Mouse (Mus musculus): ENCODE data around the gene Plod3.

Gene Plod3

DNA sequence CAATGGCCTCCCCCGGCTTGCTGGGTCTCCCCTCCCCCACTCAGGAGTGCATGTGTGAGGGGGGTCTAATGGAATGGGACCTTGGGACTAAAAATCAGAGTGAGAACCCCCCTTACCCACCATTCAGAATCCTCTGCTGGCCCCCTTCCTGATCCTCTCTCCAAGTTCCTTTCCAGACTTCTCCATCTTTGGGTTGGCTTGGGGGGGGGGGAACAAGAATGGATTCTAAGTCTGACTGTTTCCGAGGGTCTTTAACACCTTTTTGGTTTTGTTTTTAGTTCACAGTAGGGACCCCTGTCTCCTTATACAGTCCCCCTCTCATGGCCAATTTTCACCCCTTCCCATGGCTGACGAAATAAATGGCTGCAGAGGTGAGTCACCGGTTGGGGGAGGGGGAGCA, 39.3 kb downstream of the Plod3 start, which contains the start of gene Vgf:
Gene Vgf, plus strand, starts transcription at position 301 of the 400 bp plus-strand sequence.
- DNase-seq = no peak

DNA sequence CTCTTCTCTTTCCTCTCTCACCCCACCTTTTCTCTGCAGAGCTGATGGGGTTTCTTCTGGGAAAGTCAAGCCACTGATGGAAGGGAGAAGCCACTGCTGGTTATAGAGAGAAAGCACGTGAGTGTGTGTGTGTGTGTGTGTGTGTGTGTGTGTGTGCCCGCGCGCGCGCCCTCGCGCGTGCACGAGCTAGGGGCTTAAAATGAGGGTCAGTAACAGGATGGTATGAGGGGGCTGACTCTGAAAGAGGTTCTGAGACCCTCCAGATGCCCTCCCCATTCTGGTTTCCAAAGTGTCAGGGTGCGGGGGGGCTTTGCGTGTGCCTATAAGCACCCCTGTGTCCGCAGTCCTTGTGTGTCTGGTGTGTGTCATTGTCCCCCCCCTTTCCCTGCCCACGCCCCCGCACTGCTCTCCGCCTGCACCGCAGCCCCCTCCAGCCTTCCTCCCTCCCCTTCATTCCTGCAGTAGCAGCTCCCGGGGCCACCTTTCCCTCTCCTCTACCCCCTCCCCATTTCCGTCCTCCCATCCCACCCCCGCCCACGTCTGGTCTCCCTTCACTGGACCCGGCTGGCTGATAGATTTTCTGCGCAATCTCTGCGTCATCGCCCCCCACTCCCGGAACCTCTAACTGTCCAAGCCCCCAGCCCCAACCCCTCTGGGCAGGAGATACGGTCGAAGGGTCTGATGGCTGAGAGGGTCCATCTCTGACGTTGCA, 41.9 kb downstream of the Plod3 start:
- no peak for DNase-seq

DNA sequence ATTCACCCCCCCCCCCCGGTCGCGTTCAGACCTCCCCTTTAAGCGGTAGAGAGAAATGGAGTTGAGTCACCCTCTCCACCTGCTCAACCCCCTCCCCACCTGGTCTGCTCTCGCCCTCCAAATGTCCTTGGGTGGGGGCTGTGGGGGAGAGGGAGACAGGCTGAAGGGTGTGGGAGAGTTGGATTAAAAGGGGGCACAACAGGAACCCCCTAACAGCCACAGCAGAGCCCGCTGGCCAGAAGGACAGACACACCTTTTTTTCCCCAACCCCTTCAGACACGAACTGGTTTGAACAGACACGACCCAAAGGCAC, 42.4 kb downstream of the Plod3 start:
- no peak for DNase-seq

DNA sequence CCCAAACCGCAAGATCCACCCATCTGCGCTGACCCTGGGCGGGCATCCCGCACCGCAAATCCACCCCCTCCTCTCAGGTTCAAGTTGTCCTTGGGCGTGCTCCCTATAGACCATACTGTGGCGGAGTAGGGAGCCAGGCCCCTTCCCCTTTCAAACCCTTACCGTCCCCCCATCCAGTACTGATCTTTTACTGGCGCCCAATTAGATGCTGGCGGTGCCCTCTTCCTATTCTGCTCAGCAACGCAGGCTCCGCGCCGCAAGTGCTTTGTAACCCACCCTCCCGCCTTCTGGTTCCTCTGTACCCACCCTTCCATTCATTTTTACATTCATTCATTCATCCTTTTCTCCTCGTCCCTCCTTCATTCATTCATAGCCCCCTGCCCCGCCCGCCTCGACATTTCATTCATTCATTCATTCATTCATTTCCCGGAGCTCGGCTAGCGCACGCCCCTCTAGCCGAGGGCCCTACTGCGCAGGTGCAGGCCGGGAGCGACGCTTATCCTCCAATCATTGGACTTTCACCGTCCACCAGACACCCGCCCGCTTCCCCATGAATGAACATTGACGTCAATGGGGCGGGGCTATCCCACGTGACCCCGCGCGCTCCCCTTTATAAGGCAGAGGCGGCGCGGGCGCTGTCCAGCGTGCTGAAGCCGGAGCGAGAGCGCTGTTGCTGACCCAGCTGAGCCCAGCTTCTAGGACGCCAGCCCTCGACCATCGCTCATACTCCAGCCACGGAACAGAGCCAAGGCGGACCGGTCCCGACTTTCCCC, 43.0 kb downstream of the Plod3 start:
- peak; percentile 93 for DNase-seq

DNA sequence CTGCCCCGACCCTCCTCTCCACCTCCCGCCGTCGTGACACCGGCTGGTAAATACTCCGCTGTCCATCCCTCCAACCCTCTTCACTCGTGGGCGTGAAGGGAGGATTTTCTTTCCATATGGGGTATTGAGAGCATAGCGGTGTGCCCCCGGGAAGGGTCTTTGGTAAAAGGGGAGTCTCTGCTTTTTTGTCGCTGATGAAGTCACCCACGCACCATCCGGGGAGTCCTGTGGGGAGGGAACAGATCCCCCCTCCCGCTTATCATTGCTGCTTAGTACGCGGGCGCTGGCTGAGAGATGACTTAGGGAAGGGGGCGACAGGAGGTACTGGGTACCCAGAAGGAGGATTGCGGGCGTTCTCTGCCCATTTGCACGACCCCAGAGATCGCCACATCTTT, 43.6 kb downstream of the Plod3 start:
- DNase-seq = no peak

DNA sequence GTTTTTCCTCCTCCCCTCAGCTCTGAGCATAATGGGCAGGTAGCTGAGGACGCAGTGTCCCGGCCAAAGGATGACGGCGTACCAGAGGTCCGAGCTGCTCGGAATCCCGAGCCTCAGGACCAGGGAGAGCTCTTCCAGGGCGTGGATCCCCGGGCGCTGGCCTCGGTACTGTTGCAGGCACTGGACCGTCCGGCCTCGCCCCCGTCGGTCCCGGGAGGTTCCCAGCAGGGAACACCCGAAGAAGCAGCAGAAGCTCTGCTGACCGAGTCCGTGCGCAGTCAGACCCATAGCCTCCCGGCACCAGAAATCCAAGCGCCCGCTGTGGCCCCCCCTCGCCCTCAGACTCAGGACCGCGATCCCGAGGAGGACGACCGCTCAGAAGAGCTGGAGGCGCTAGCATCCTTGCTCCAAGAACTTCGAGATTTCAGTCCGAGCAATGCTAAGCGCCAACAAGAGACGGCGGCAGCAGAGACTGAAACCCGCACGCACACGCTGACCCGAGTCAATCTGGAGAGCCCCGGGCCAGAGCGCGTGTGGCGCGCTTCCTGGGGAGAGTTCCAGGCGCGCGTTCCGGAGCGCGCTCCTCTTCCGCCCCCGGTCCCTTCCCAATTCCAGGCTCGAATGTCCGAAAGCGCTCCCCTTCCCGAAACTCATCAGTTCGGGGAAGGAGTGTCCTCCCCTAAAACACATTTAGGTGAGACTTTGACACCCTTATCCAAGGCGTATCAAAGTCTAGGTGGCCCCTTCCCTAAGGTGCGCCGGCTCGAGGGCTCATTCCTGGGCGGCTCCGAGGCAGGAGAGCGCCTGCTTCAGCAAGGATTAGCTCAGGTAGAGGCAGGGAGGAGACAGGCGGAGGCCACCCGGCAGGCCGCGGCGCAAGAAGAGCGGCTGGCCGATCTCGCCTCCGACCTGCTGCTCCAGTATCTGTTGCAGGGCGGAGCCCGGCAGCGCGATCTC, 44.5 kb downstream of the Plod3 start:
- DNase-seq = peak; percentile 19 to 24

DNA sequence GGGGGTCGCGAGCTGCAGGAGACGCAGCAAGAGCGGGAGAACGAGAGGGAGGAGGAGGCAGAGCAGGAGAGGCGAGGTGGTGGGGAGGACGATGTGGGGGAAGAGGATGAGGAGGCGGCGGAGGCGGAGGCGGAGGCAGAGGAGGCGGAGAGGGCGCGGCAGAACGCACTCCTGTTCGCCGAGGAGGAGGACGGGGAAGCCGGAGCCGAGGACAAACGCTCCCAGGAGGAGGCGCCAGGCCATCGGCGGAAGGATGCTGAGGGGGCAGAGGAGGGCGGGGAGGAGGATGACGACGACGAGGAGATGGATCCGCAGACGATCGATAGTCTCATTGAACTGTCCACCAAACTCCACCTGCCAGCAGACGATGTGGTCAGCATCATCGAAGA, 45.2 kb downstream of the Plod3 start:
- peak; percentile 26 to 32 for DNase-seq

DNA sequence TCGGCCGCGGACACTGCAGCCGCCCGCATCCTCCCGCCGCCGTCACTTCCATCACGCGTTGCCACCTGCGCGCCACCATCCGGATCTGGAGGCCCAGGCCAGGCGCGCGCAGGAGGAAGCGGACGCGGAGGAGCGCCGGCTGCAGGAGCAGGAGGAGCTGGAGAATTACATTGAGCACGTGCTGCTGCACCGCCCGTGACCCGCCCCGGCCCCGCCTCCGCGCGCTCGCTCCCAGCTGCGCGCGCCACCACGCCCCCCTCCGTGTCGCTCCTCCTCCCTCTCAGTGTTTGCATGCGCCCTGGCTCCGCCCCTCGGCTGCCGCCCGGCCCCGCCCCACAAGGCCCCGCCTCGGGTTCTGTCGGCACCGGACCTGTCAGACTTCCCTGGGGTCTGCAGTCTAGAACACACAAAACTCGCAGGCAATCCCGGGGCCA, 45.8 kb downstream of the Plod3 start:
- DNase-seq = peak; percentile 73 to 80

DNA sequence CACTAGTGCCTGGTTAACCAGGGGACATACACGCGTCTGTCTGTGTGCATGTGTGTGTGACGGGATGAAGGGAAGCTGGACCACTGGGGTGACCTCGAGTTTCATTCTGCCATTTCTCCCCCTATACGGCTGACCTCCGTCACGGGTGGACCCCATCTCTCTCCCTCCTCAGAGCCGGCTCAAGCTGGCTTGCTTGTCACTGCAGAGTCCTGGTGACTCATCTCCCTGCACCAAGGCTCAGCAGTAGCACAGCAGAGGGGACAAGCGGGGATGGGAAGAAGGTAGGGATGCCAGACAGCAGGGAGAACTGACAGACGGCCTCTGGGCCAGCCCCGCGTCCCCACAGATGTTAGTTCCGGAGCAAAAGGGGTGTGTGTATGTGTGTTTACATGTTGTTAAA, 49.4 kb downstream of the Plod3 start:
- no peak for DNase-seq

DNA sequence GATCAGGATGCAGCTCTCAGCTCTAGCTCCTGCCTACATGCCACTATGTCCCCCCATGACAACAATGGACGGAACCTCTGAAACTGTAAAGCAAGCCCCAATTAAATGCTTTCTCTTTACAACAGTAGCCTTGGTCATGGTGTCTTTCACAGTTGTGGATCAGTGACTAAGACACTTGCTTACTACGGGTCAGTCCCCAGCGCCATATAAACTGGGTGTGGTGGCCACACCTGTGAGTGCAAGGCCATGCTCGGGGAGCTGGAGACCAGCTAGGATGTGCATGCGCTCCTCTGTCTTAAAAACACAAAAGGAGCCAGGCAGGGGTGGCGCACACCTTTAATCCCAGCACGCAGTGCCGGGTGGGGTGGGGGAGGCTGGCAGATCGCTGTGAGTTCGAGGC, 52.6 kb downstream of the Plod3 start:
- DNase-seq = no peak

DNA sequence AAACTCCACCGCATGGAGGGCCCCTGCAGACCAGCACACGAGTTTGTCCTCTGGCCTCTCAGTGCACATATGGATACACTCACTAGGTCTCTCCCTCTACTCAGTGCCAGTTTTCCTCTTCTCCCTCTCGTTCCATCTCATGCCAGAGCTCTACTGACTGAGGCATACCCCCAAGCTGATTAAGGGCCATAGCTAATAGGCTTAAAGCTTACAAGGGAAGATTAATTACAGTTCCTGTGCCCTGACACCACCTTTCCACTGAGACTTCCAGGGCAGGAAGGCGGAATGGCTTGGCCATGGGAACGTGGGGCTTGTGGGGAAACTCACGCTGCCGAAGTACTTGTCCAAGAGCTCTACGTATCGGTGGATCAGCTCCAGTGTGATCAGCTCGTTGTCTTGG, 54.6 kb downstream of the Plod3 start:
- no peak for DNase-seq

DNA sequence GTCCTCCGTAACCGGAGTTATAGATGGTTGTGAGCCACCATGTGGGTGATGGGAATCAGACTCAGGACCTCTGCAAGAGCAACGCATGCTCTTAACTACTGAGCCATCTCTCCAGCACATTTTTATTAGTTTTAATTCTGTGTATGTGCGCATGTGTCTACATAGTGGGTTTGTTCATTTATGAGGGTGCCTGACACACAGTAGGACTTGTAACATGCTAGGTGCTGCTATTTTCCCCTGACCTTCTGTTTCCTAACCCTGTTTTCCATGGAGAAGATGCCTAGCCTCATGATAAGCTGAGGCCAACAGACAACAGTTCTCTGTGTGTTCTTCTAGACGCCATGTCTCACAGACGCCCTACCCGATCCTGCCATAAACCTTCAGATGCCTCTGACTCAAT, 57.2 kb downstream of the Plod3 start:
- DNase-seq = no peak

DNA sequence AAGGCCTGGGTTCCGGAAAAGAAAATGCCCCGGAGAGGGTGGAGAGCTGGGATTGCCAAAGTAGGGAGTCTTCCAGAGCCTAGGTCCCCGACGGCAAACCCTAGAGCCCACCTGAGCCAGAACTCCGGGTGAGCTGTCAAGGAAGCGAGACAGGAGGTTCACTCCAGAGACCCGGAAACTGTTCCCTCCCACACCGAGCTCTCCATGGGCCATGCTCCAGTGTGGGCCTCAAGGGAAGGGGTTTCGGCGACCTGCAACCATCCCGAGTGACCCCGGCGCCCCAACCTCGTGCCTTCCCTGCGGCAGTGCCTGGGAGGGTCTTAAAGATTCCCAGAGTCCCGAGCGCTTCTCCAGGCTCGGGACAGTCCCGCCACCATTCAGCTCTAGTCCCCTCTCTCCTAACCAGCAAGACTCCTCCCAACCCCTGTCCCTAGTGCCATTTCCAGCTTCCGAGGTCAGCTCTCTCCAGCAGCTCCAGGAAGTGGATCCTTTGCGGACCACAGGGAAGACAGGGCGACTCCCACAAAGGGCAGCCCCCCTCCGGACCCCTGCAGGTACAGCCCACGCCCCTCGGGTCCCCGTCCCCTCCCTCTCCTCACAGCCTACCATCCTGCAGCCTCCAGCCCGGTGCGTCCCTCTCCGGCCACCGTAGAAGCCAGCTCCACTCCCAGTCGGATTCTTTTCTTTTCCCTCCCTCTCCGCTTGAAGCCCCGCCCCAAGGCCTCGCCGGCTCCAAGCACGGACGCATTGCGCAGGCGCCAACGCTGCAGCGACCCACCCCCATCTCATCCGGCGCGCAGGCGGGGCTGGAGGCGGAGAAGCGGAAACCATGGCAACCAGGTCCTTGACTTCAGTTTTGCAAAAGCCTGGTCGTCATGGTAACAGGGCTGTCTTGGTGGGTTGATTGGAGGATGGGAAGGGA, 58.8 kb downstream of the Plod3 start, which contains the start of gene Ap1s1:
Gene Ap1s1, minus strand, starts transcription at position 734 of the 922 bp plus-strand sequence.
- peak; percentile 98 to 99 for DNase-seq

All from cerebellum, postnatal 36 days (tissue).